Mouse (Mus musculus) central nervous system, embryonic 14 days (tissue): ENCODE results near the gene Gm3424. TPM values are rescaled to one million over a fixed set of nuclear protein-coding genes. Genes with fewer than 3 reads are reported as not detected.

Source experiments
- polyA plus RNA-seq: library from polyadenylated mRNA; depleted of rRNA; stranded (reverse); fragments of >200 nt; gene quantifications from 2 replicates; pipeline ENCODE4 v1.2.3, GENCODE M21; 2012; rRNA removed

The Gm3424 gene
- polyA plus RNA-seq = not detected in 2 replicates

GRCm38 (mm10) chr14:5830229-5830628 lies at the start of gene Gm3424:
Gene Gm3424 (minus strand): TSS chr14:5830329.

GRCm38 (mm10) chr14:5807882-5808281 lies 22.2 kb downstream of the Gm3424 start, which contains the start of gene Gm3383:
Gene Gm3383 (minus strand): TSS chr14:5807982.

Other genes starting within 250 kb of the Gm3424 start
- not detected in 2 replicates for gene Gm8265, start 197.3 kb downstream of the Gm3424 start, polyA plus RNA-seq
- not detected in 2 replicates for gene Gm9603, start 142.9 kb downstream of the Gm3424 start, polyA plus RNA-seq
- gene Gm3373, start 88.8 kb downstream of the Gm3424 start, polyA plus RNA-seq = 2.1 and 2.3 TPM in 2 replicates
- gene Gm3383, start 22.3 kb downstream of the Gm3424 start, polyA plus RNA-seq = 6.3 and 10.0 TPM in 2 replicates
- 0.60 and 0.64 TPM in 2 replicates for gene Gm8237, start 50.1 kb upstream of the Gm3424 start, polyA plus RNA-seq
- 2.0 and 2.2 TPM in 2 replicates for gene Gm3248, start 131.4 kb upstream of the Gm3424 start, polyA plus RNA-seq
- gene Gm3453, start 148.8 kb upstream of the Gm3424 start, polyA plus RNA-seq = not detected in 2 replicates
- gene Gm6337, start 227.9 kb upstream of the Gm3424 start, polyA plus RNA-seq = not detected in 2 replicates